Mouse (Mus musculus): ENCODE measurements around the gene Ttll8. TPM values are rescaled to one million over a fixed set of nuclear protein-coding genes. Genes with fewer than 3 reads are reported as not detected.

The Ttll8 gene
- polyA plus RNA-seq, 1 experiment = not detected

DNA sequence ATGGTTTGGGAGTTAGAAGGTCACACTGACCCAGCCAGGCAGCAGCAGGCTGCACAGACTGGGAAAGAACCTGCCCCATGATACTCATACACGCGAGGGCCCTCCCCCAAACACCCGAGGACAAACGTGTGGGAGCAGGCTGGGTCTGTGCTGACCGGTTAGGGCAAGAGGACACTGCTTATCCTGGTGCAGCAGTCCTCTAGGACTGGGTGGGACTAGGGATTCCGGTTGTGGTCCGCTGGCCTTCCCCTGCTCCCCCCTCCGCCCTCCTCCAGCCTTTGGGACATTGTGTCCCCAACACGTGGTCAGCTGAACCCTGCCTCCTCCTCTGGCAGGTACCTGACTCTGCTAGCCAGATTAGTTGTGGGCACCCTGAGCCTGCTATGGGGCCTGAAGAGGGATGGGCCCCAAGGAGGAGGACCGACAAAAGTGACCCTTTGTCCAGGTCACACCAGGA, 78.6 kb downstream of the Ttll8 start:
- Histone ChIP-seq H3K4me1 (ENCODE audit: control insufficient read depth, insufficient read depth, low read length) (no peaks in the 10 kb centered on the region), H3K27ac (ENCODE audit: insufficient read depth, low read length) (no peak overlapping the region), H3K4me3 (ENCODE audit: insufficient read depth, low read length) (no peak overlapping the region)
- no peak for TF ChIP-seq CTCF (IDR thresholded peaks at IDR 0.05; ENCODE audit: borderline replicate concordance, insufficient read depth, low read length)
- TF ChIP-seq POLR2A (IDR thresholded peaks at IDR 0.05; ENCODE audit: low read depth, low read length) = no peak

DNA sequence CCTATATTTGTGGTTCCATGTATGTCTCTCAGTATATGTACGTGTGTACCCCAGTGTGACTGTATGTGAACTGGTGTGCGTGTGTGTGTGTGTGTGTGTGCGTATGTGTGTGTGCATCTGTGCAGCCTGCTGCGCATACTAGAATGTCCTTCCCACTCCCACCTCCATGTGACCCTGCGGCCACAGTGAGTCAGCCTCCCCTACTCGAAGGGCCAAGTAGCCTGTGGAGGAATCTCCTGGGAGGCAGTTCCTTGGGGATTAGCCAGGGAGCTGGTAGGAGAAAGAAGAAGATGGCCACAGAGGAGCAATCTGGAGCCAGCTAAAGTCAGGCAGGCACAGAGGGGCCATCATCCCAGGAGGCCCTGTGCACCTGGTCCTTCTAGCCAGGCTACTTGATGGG, 79.7 kb downstream of the Ttll8 start:
- TF ChIP-seq POLR2A (IDR thresholded peaks at IDR 0.05; ENCODE audit: low read depth, low read length) = no peak
- TF ChIP-seq CTCF (IDR thresholded peaks at IDR 0.05; ENCODE audit: borderline replicate concordance, insufficient read depth, low read length) = no peak
- H3K4me1 ChIP-seq (ENCODE audit: control insufficient read depth, insufficient read depth, low read length) = no peaks in the 10 kb centered on the region
- H3K27ac ChIP-seq (ENCODE audit: insufficient read depth, low read length) = no peak overlapping the region
- H3K4me3 ChIP-seq (ENCODE audit: insufficient read depth, low read length) = no peak overlapping the region

DNA sequence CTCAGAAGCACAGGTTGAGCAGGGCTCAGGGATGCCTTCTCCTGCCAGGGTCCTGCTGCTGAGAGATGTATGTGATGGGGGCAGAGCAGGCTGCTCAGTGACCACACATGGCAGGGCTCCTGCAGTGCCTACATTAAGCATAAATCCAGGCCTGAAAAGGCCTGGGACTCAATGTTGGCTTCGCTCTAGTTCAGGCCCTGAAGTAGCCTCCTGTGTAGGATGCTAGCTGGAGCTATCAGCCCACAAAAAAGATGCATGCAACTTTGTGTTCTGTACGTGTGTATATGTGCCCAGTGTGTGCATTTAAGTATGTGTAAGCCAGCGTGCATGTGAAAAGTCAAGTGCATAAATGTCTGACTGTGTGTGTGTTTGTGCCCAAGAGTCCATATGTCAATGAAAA, 80.2 kb downstream of the Ttll8 start:
- Histone ChIP-seq H3K4me3 (ENCODE audit: insufficient read depth, low read length) (no peak overlapping the region), H3K27ac (ENCODE audit: insufficient read depth, low read length) (no peak overlapping the region), H3K4me1 (ENCODE audit: control insufficient read depth, insufficient read depth, low read length) (no peaks in the 10 kb centered on the region)
- no peak for TF ChIP-seq CTCF (IDR thresholded peaks at IDR 0.05; ENCODE audit: borderline replicate concordance, insufficient read depth, low read length)
- TF ChIP-seq POLR2A (IDR thresholded peaks at IDR 0.05; ENCODE audit: low read depth, low read length) = no peak

- Histone ChIP-seq H3K27ac (ENCODE audit: insufficient read depth, low read length) (no peak overlapping the region), H3K4me3 (ENCODE audit: insufficient read depth, low read length) (no peak overlapping the region), H3K4me1 (ENCODE audit: control insufficient read depth, insufficient read depth, low read length) (peaks cover 11% of the 10 kb centered on the region)
- TF ChIP-seq POLR2A (IDR thresholded peaks at IDR 0.05; ENCODE audit: low read depth, low read length) (no peak), CTCF (IDR thresholded peaks at IDR 0.05; ENCODE audit: borderline replicate concordance, insufficient read depth, low read length) (no peak)
Measured at GRCm38 (mm10) chr15:88870418-88871185, 83.6 kb downstream of the Ttll8 start.

DNA sequence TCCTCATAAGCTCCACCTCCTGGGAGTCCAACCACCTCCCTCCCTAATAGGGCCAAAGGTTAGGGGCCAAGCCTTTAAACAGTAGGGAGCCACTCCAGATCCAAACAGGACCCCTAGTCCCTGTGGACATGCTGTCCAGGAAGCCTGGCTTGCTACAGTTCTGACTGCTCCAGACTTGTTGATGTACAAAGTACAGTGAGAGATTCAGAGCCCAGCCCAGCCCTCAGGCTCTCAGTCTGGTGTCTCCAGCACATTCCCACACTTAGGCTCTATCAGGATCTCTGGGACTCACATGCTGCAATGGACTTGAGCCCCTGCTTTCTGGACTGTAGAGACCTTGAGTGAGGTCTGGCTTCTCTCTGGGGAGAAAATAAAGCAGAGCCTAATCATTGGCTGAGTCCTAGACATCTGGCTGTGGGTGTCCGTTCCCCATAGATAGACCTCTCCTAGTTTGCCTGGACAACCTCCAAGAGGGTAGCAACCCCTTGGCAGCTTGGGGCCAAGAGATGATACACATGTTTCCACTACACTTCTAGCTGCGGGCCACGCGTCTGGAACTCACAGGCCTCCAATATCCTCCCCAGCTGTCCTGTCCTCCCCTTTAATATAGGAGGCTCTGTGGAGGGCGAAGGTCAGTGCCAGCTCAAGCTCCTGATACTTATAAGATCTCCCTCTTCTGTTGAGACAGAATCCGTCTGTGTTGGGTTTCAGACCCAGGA, 86.0 kb downstream of the Ttll8 start:
- no peak overlapping the region for H3K4me3 ChIP-seq (ENCODE audit: insufficient read depth, low read length)
- H3K4me1 ChIP-seq (ENCODE audit: control insufficient read depth, insufficient read depth, low read length) = peaks cover 20% of the 10 kb centered on the region
- H3K27ac ChIP-seq (ENCODE audit: insufficient read depth, low read length) = peak overlapping the region; percentile 20; the same call in 1 of the 2 replicates
- TF ChIP-seq CTCF (IDR thresholded peaks at IDR 0.05; ENCODE audit: borderline replicate concordance, insufficient read depth, low read length) (no peak), POLR2A (IDR thresholded peaks at IDR 0.05; ENCODE audit: low read depth, low read length) (no peak)

DNA sequence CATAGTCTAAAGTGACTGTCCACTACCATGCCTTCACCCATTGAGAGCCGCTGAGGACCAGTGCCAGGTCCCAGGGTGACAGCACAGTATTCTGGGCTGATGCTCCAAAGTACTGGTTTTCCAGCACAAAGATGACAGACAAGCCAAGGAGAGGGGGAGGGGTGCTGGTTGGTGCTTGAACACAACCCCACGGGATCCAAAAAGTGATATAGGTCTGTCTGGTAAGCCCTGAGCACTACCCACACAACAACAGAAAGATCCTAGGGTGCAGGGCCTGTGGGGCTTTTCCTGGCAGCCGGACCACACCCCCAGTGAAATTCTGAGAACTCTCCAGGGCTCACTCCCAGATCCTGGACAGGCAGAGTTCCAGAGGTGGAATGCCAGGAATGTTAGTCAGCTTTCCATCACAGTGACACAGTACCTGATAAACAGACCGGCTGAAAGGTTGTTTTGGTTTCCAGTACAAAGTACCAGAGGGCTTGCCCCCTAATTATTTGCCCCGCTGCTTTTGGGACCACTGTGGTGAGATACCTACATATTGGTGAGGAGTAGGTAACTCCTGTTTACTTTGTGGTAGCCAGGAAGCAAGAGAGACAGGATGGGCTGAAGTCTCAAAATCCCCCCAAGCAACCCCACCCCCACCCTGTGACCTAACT, 86.7 kb downstream of the Ttll8 start:
- H3K4me1 ChIP-seq (ENCODE audit: control insufficient read depth, insufficient read depth, low read length) = peaks cover 20% of the 10 kb centered on the region
- TF ChIP-seq POLR2A (IDR thresholded peaks at IDR 0.05; ENCODE audit: low read depth, low read length) (no peak), CTCF (IDR thresholded peaks at IDR 0.05; ENCODE audit: borderline replicate concordance, insufficient read depth, low read length) (no peak)
- no peak overlapping the region for H3K4me3 ChIP-seq (ENCODE audit: insufficient read depth, low read length)
- H3K27ac ChIP-seq (ENCODE audit: insufficient read depth, low read length) = peak overlapping the region; percentile 20

- Histone ChIP-seq H3K27ac (ENCODE audit: insufficient read depth, low read length) (peak overlapping the region; percentile 20; the same call in 1 of the 2 replicates), H3K4me3 (ENCODE audit: insufficient read depth, low read length) (no peak overlapping the region), H3K4me1 (ENCODE audit: control insufficient read depth, insufficient read depth, low read length) (peaks cover 20% of the 10 kb centered on the region)
- TF ChIP-seq POLR2A (IDR thresholded peaks at IDR 0.05; ENCODE audit: low read depth, low read length) = no peak
- no peak for TF ChIP-seq CTCF (IDR thresholded peaks at IDR 0.05; ENCODE audit: borderline replicate concordance, insufficient read depth, low read length)
Measured at GRCm38 (mm10) chr15:88866934-88867356, 87.3 kb downstream of the Ttll8 start.

GRCm38 (mm10) chr15:88865888-88866695, 88.1 kb downstream of the Ttll8 start:
- H3K27ac ChIP-seq (ENCODE audit: insufficient read depth, low read length) = no peak overlapping the region
- H3K4me1 ChIP-seq (ENCODE audit: control insufficient read depth, insufficient read depth, low read length) = peaks cover 23% of the 10 kb centered on the region
- H3K4me3 ChIP-seq (ENCODE audit: insufficient read depth, low read length) = no peak overlapping the region
- TF ChIP-seq POLR2A (IDR thresholded peaks at IDR 0.05; ENCODE audit: low read depth, low read length) (no peak), CTCF (IDR thresholded peaks at IDR 0.05; ENCODE audit: borderline replicate concordance, insufficient read depth, low read length) (no peak)

- Histone ChIP-seq H3K4me1 (ENCODE audit: control insufficient read depth, insufficient read depth, low read length) (peaks cover 23% of the 10 kb centered on the region), H3K4me3 (ENCODE audit: insufficient read depth, low read length) (no peak overlapping the region), H3K27ac (ENCODE audit: insufficient read depth, low read length) (no peak overlapping the region)
- TF ChIP-seq CTCF (IDR thresholded peaks at IDR 0.05; ENCODE audit: borderline replicate concordance, insufficient read depth, low read length) (no peak), POLR2A (IDR thresholded peaks at IDR 0.05; ENCODE audit: low read depth, low read length) (no peak)
Measured at GRCm38 (mm10) chr15:88865061-88865460, 89.2 kb downstream of the Ttll8 start.
